Mouse (Mus musculus) liver, embryonic 14.5 days (tissue): ENCODE results near the gene Canx.

Experiments used
- CTCF ChIP-seq: IDR thresholded peaks from 2 replicates; pipeline ENCODE4 v1.5.1; 2016; ENCODE audit warnings: antibody characterized with exemption, low read depth, control low read depth
- EP300 ChIP-seq: IDR thresholded peaks from 2 replicates; pipeline ENCODE4 v1.6.1; 2016; ENCODE audit warnings: antibody characterized with exemption, low read depth

DNA sequence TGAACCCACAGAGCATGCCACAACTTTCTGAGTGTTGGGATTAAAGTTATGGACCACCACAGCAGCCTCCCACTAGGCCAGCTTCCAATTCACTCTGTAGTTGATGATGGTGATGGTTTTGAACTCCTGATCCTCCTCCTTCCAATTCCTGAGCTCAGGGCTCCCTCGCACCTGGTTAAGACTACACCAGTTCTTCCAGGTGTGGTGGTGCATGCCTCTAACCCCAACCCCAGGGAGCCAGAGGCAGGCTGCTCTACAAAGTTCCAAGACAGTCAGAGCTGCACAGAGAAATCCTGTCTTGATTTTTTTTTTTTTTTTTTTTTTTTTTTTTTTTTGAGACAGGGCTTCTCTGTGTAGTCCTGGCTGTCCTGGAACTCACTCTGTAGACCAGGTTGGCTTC is 48.1 kb upstream of the Canx start:
- TF ChIP-seq CTCF (no peak), EP300 (no peak)
